Mouse (Mus musculus) embryonic facial prominence, embryonic 10.5 days (tissue): Measurements from ENCODE around the gene Etl4. TPM values are rescaled to one million over a fixed set of nuclear protein-coding genes. Genes with fewer than 3 reads are reported as not detected.
A peak's percentile ranks its signal among the peaks of the same experiment; 100 is the strongest.

Source experiments
- DNase-seq: peaks from one replicate; pipeline ENCODE4 v3.0.0-alpha.2; 2017; ENCODE audit warnings: low spot score
- H3K27ac ChIP-seq: fragments of 300-500 bp; sonication (generic); replicated peaks from 2 replicates; pipeline ENCODE4 v1.5.1; 2016; ENCODE audit warnings: mild to moderate bottlenecking
- H3K27me3 ChIP-seq: fragments of 300-500 bp; sonication (generic); replicated peaks from 2 replicates; pipeline ENCODE4 v1.6.1; 2016; ENCODE audit warnings: low read depth, mild to moderate bottlenecking; ENCODE audit not compliant: poor library complexity, severe bottlenecking
- H3K36me3 ChIP-seq: fragments of 300-500 bp; sonication (generic); replicated peaks from 2 replicates; pipeline ENCODE4 v1.6.1; 2016; ENCODE audit warnings: mild to moderate bottlenecking, moderate library complexity
- H3K4me1 ChIP-seq: fragments of 300-500 bp; sonication (generic); 2 replicates; pipeline ENCODE4 v1.6.1; 2016
- H3K4me3 ChIP-seq: fragments of 300-500 bp; sonication (generic); 2 replicates; pipeline ENCODE4 v1.5.1; 2016; ENCODE audit warnings: mild to moderate bottlenecking, moderate library complexity
- H3K9me3 ChIP-seq: fragments of 300-500 bp; sonication (generic); 2 replicates; pipeline ENCODE4 v1.6.1; 2016; ENCODE audit warnings: mild to moderate bottlenecking
- WGBS: fragments of 180-500 bp; shearing (Covaris S2); methylation state at CpG from one replicate; pipeline ENCODE4 v1.1.7; 2016; 5-methylcytosine and 5-hydroxymethylcytosine counted together
- polyA plus RNA-seq: library from polyadenylated mRNA; unstranded; fragments of >200 nt; fragmentation: Nextera tagmentation; extraction: Ambion mirVana; gene quantifications from 2 replicates; pipeline ENCODE4 v1.2.1, GENCODE M21; 2016

Gene Etl4
- 25.8 and 26.1 TPM in 2 replicates for polyA plus RNA-seq

DNA sequence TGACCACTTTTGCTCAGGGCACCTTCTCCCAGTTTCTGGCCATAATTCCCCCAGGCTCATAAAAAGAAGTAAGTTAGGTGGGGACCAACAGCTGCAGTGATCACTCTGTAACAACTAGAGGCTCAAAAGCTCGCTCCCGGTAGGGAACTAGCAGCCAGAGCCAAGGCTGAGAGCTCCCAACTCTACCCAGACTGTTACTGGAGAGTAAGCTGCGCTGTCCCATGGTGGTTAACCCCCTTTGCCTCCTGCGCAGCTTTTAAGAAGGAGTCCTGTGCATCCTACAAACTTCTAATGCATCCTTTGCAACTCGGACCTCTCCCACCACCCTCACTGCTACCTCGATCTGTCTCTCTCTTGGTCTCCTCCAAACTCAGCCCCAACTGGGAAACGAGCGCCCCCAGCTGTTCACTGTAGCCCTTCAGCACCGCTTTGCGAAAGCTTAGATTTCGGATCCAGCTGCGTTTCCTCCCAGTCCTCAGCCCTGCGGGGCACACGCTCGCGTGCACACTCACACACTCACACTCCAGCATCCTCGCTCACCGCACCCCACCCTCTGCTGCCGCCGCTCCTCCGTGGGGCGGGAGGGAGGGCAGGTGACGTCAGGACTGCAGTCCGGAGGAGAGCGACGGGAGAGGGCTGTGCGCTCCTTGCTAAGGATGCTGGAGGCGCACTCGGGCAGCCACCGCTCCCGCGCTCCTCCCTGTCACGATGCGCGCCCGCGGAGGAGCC lies at the start of gene Etl4:
TSS of gene Etl4 (plus strand) at position 610 of the 729 bp plus-strand sequence.
- WGBS: under 1% methylated on average over 37 of the region's 37 CpGs
- Histone ChIP-seq H3K4me3 (peak within 1 kb of the TSS; percentile 69), H3K4me1 (peaks cover 23% of the 10 kb centered on the region), H3K27me3 (peaks cover 55% of the 10 kb centered on the region), H3K36me3 (no peaks in the 10 kb centered on the region), H3K9me3 (no peaks in the 10 kb centered on the region), H3K27ac (peak within 1 kb of the TSS; percentile 24; the same call in 1 of the 2 replicates)
- DNase-seq: peak; percentile 82

- no peak for DNase-seq
- H3K27me3 ChIP-seq: no peaks in the 10 kb centered on the region
Observed at GRCm38 (mm10) chr2:19869167-19869566, 40.4 kb upstream of the Etl4 start.

DNA sequence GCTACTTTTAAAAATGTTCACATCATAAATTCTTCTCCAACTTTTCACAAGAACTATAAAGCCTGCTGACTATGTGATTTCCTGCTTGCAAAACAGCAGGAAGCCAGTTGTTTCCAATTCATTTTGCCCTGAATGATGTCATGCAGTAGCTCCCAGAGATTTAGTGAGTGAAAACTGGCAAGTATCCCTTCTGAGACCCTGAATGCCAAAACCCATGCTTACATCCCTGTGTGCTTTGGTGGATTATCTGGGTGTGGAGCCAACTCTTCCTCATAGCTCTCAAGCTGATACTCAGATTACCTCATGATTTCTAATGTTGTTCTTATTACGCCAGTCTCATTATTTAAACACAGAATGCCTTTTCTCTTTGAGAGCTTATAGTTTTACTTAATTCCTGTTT lies 37.7 kb upstream of the Etl4 start:
- no peak for DNase-seq
- Histone ChIP-seq H3K36me3 (no peaks in the 10 kb centered on the region), H3K4me3 (no peak overlapping the region), H3K27ac (no peak overlapping the region), H3K9me3 (no peaks in the 10 kb centered on the region), H3K4me1 (no peaks in the 10 kb centered on the region), H3K27me3 (no peaks in the 10 kb centered on the region)
- 95% methylated on average over 1 of the region's 1 CpGs for WGBS

More at GRCm38 (mm10) chr2:19869167-19869566, 40.4 kb upstream of the Etl4 start:
- H3K4me1 ChIP-seq: no peaks in the 10 kb centered on the region
- no peaks in the 10 kb centered on the region for H3K9me3 ChIP-seq
- no peak overlapping the region for H3K27ac ChIP-seq
- H3K4me3 ChIP-seq: no peak overlapping the region
- H3K36me3 ChIP-seq: no peaks in the 10 kb centered on the region

GRCm38 (mm10) chr2:19890875-19891274 lies 18.7 kb upstream of the Etl4 start:
- Histone ChIP-seq H3K36me3 (no peaks in the 10 kb centered on the region), H3K4me1 (no peaks in the 10 kb centered on the region), H3K27ac (no peak overlapping the region), H3K4me3 (no peak overlapping the region), H3K27me3 (no peaks in the 10 kb centered on the region), H3K9me3 (no peaks in the 10 kb centered on the region)
- 37% methylated on average over 4 of the region's 4 CpGs for WGBS
- DNase-seq: no peak

DNA sequence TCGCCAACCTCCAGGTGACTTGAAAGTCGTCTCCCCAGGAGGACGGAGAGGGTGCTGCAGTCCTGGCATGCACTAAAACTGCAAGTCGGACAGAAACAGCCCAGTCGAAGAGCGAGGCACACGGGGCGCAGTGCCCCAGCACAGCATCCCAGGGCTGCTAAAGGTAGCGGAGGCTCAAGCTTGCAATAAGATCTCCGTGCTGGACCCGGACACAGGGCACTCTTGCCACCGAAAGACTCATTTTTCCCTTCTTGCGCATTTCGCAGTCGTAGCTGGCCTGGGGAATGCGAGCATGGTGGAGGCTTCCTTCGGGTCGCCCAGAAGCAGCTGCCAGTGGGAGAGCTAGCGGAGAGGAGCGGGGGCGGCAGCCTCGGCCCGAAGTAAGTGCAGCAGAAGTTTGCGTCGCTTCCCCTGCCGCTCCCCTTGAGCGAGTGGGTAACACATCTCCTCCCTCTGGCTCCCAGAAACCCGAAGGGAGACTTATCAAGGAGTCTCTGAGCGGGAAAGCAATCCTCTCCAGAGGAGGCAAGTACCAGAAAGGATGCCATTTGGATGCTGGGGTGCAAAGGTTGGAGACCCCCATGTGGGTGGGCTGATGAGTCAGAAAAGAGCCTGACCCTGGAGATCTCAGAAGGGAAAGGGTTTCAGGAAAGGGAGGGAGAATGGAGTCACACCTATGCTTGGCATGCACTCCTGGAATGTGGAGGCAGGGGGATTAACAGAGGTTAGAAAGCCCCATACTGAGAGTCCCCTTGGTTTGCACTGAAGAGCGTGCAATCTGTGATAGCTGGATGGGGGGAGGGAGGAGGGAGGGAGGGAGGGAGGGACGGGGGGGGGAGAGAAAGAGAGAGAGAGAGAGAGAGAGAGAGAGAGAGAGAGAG lies 560 bp downstream of the Etl4 start:
- under 1% methylated on average over 31 of the region's 31 CpGs for WGBS
- DNase-seq: no peak
- Histone ChIP-seq H3K9me3 (no peaks in the 10 kb centered on the region), H3K36me3 (no peaks in the 10 kb centered on the region), H3K27ac (peak overlapping the region; percentile 24; the same call in 1 of the 2 replicates), H3K4me1 (peaks cover 23% of the 10 kb centered on the region), H3K27me3 (peaks cover 55% of the 10 kb centered on the region), H3K4me3 (peak overlapping the region; percentile 69)

GRCm38 (mm10) chr2:19910781-19911175 lies 1.2 kb downstream of the Etl4 start:
- H3K36me3 ChIP-seq: no peaks in the 10 kb centered on the region
- peaks cover 55% of the 10 kb centered on the region for H3K27me3 ChIP-seq
- H3K4me1 ChIP-seq: peaks cover 23% of the 10 kb centered on the region
- no peak overlapping the region for H3K27ac ChIP-seq
- no peak for DNase-seq
- 1% methylated on average over 8 of the region's 8 CpGs for WGBS
- H3K4me3 ChIP-seq: peak overlapping the region; percentile 69; the same call in 1 of the 2 replicates
- no peaks in the 10 kb centered on the region for H3K9me3 ChIP-seq

GRCm38 (mm10) chr2:19919190-19919589 lies 9.6 kb downstream of the Etl4 start:
- no peaks in the 10 kb centered on the region for H3K27me3 ChIP-seq
- no peaks in the 10 kb centered on the region for H3K4me1 ChIP-seq
- peak; percentile 83 for DNase-seq
- H3K4me3 ChIP-seq: no peak overlapping the region
- no peaks in the 10 kb centered on the region for H3K9me3 ChIP-seq
- H3K27ac ChIP-seq: no peak overlapping the region
- 22% methylated on average over 6 of the region's 6 CpGs for WGBS
- no peaks in the 10 kb centered on the region for H3K36me3 ChIP-seq

GRCm38 (mm10) chr2:19930009-19930408 lies 20.4 kb downstream of the Etl4 start:
- DNase-seq: no peak
- H3K4me3 ChIP-seq: no peak overlapping the region
- H3K4me1 ChIP-seq: no peaks in the 10 kb centered on the region
- no peaks in the 10 kb centered on the region for H3K36me3 ChIP-seq
- H3K27me3 ChIP-seq: no peaks in the 10 kb centered on the region
- WGBS: 93% methylated on average over 1 of the region's 1 CpGs
- no peak overlapping the region for H3K27ac ChIP-seq
- H3K9me3 ChIP-seq: no peaks in the 10 kb centered on the region

DNA sequence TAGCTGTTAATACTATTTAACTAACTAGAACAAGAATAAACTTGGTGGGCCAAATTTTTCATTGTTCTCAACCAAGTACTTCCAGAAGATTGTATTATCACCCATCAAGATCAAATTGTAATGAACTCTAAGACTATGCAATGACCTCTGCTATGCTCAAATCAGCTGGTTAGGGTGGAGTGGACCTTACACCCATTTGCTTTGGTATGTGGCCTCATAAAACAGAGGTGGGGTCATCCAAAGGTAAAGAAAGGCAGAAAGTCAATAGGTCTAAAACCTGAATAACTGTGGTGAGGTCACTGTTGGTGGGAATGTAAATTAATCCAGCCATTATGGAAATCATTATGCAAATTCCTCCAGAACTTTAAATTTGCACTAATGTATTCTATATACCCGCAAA lies 24.3 kb downstream of the Etl4 start:
- Histone ChIP-seq H3K36me3 (no peaks in the 10 kb centered on the region), H3K27me3 (no peaks in the 10 kb centered on the region), H3K4me3 (no peak overlapping the region), H3K27ac (no peak overlapping the region), H3K9me3 (no peaks in the 10 kb centered on the region), H3K4me1 (no peaks in the 10 kb centered on the region)
- 97% methylated on average over 1 of the region's 1 CpGs for WGBS
- no peak for DNase-seq

- 92% methylated on average over 6 of the region's 6 CpGs for WGBS
- Histone ChIP-seq H3K27ac (no peak overlapping the region), H3K36me3 (no peaks in the 10 kb centered on the region), H3K9me3 (no peaks in the 10 kb centered on the region), H3K4me3 (no peak overlapping the region), H3K27me3 (no peaks in the 10 kb centered on the region), H3K4me1 (no peaks in the 10 kb centered on the region)
- no peak for DNase-seq
Observed at GRCm38 (mm10) chr2:19945205-19945604, 35.6 kb downstream of the Etl4 start.

- Histone ChIP-seq H3K27me3 (no peaks in the 10 kb centered on the region), H3K27ac (no peak overlapping the region), H3K4me1 (no peaks in the 10 kb centered on the region), H3K36me3 (no peaks in the 10 kb centered on the region), H3K4me3 (no peak overlapping the region), H3K9me3 (no peaks in the 10 kb centered on the region)
- no peak for DNase-seq
- 86% methylated on average over 2 of the region's 2 CpGs for WGBS
Observed at GRCm38 (mm10) chr2:19953028-19953427, 43.4 kb downstream of the Etl4 start.

DNA sequence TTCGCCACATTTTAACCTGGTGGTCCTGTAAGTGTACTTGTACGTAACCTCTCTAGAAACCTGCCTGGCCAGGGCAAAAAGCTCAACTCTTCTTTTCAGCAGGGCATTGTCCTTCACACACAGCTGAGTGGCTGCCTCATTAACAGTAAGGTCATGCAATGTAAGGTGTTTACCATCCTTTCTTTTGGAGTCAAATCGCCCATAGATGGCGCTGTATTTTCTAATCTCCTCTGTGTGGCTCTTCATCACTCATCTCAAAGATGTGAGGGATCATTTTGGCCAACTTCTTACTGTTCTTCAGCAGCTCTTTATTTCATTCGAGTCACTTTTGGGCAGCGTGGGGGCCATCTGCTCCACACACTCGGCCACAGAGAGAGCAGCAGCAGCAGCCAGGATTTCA lies 56.9 kb downstream of the Etl4 start:
- Histone ChIP-seq H3K4me3 (no peak overlapping the region), H3K27ac (no peak overlapping the region), H3K36me3 (no peaks in the 10 kb centered on the region), H3K4me1 (no peaks in the 10 kb centered on the region), H3K9me3 (no peaks in the 10 kb centered on the region), H3K27me3 (no peaks in the 10 kb centered on the region)
- no peak for DNase-seq
- 57% methylated on average over 7 of the region's 7 CpGs for WGBS

GRCm38 (mm10) chr2:20037671-20038070 lies 128.1 kb downstream of the Etl4 start:
- DNase-seq: no peak
- Histone ChIP-seq H3K36me3 (no peaks in the 10 kb centered on the region), H3K27ac (no peak overlapping the region), H3K4me1 (no peaks in the 10 kb centered on the region), H3K9me3 (no peaks in the 10 kb centered on the region), H3K4me3 (no peak overlapping the region), H3K27me3 (no peaks in the 10 kb centered on the region)
- WGBS: 91% methylated on average over 4 of the region's 4 CpGs
